Mouse (Mus musculus): ENCODE data around the gene Tubb2a. TPM values are rescaled to one million over a fixed set of nuclear protein-coding genes. Genes with fewer than 3 reads are reported as not detected.
"Not testable (repeated sequence)": the region's sequence is repeated elsewhere in the genome, so short reads cannot be mapped to it uniquely, and the experiment has no call there.

The Tubb2a gene
- polyA plus RNA-seq, 1 experiment from 2014 or later: 217 TPM

DNA sequence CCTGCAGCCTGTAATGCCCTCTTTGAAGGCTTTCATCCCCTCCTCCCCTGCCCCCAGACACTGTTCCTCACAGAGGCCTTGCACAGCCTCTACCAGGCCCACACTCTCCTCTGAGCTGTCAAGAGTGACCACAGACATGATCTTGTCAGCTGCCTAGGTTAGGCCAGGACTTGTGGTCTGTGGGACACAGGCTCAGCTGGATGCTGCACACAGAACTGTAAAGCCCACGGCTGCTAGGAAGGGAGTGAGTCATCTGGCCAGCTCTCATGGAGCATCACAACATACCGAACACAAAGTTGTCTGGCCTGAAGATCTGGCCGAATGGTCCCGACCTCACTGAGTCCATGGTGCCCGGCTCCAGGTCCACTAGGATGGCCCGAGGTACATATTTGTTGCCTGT is 1.9 kb downstream of the Tubb2a start:
- H3K27ac ChIP-seq (ENCODE audit: low read length); ATAC-seq (ENCODE audit: insufficient number of reproducible peaks, insufficient read depth, low FRiP score, low read depth); H3K4me2 ChIP-seq (replicated peaks; ENCODE audit: low read depth, low read length); H3K27me3 ChIP-seq (ENCODE audit: control insufficient read depth, insufficient read depth, low read length); H3K4me1 ChIP-seq (ENCODE audit: control insufficient read depth, insufficient read depth, low read length); H3K4me3 ChIP-seq (ENCODE audit: low read depth, low read length); H3K9me3 ChIP-seq (ENCODE audit: control insufficient read depth, low read depth, low read length); H3K36me3 ChIP-seq (ENCODE audit: control insufficient read depth, insufficient read depth, low read length); H3K9ac ChIP-seq (replicated peaks; ENCODE audit: low read depth, low read length): not testable (repeated sequence)
- 89% methylated on average over 6 of the region's 6 CpGs for WGBS

DNA sequence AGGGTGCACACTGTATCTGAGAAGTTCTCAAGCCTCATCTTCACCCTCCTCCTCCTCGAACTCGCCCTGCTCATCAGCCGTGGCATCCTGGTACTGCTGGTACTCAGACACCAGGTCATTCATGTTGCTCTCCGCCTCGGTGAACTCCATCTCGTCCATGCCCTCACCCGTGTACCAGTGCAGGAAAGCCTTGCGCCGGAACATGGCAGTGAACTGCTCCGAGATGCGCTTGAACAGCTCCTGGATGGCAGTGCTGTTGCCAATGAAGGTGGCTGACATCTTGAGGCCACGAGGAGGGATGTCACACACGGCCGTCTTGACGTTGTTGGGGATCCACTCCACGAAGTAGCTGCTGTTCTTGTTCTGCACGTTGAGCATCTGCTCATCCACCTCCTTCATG is 3.4 kb downstream of the Tubb2a start:
- H3K9me3 ChIP-seq (ENCODE audit: control insufficient read depth, low read depth, low read length); H3K9ac ChIP-seq (replicated peaks; ENCODE audit: low read depth, low read length); H3K27me3 ChIP-seq (ENCODE audit: control insufficient read depth, insufficient read depth, low read length); H3K36me3 ChIP-seq (ENCODE audit: control insufficient read depth, insufficient read depth, low read length); H3K4me3 ChIP-seq (ENCODE audit: low read depth, low read length); ATAC-seq (ENCODE audit: insufficient number of reproducible peaks, insufficient read depth, low FRiP score, low read depth); H3K4me1 ChIP-seq (ENCODE audit: control insufficient read depth, insufficient read depth, low read length); H3K4me2 ChIP-seq (replicated peaks; ENCODE audit: low read depth, low read length); H3K27ac ChIP-seq (ENCODE audit: low read length): not testable (repeated sequence)
- WGBS: 98% methylated on average over 9 of the region's 17 CpGs

DNA sequence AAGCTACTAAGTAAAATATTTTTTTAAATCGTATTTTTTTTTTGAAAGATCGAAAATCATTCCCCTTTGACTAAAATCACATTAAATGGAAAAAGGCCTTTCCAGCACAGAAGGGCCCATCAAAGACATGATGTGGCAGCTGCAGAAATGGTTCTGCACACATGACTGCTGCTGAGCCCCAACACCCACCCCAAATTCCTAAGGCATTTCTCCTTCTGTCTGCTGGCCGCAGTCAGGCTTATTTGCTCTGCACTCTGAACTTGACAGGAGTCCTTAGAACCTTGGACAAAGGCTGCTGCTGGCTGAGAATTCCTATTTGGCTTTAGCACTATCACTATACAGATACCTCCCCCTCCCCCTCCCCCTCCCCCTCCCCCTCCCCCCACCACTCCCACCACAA is 5.0 kb downstream of the Tubb2a start:
- 71% methylated on average over 3 of the region's 3 CpGs for WGBS
- H3K4me1 ChIP-seq (ENCODE audit: control insufficient read depth, insufficient read depth, low read length): 0 out of 2 replicates have a peak, but pooled peaks cover 5% of the 10 kb centered on the region
- no peak overlapping the region for H3K4me3 ChIP-seq (ENCODE audit: low read depth, low read length)
- H3K36me3 ChIP-seq (ENCODE audit: control insufficient read depth, insufficient read depth, low read length): peaks cover 3% of the 10 kb centered on the region; the same call in 1 of the 2 replicates
- ATAC-seq (ENCODE audit: insufficient number of reproducible peaks, insufficient read depth, low FRiP score, low read depth): no peak
- no peaks in the 10 kb centered on the region for H3K9me3 ChIP-seq (ENCODE audit: control insufficient read depth, low read depth, low read length)
- no peak overlapping the region for H3K9ac ChIP-seq (replicated peaks; ENCODE audit: low read depth, low read length)
- no peak overlapping the region for H3K4me2 ChIP-seq (replicated peaks; ENCODE audit: low read depth, low read length)
- H3K27ac ChIP-seq (ENCODE audit: low read length): no peak overlapping the region
- H3K27me3 ChIP-seq (ENCODE audit: control insufficient read depth, insufficient read depth, low read length): no peaks in the 10 kb centered on the region

DNA sequence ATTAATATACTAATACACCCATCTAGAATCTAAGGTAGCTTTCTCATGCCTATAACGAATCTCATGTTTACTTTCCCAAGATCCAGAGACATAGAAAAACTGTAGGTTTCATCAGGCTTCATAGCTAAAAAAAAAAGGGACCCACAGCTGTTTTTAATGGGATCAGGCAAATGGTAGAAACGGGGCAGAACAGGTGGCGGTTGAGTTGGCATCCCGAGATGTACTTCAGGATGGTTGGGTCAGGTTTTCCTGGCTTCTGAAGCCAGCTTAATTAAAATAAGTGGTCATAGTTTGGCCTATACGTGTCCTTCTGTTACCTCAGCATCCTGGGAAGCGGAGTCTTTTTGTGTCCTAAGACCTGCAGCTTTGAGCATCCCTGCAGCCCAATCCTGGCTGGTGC is 6.0 kb downstream of the Tubb2a start:
- no peak overlapping the region for H3K4me2 ChIP-seq (replicated peaks; ENCODE audit: low read depth, low read length)
- H3K4me1 ChIP-seq (ENCODE audit: control insufficient read depth, insufficient read depth, low read length): 0 out of 2 replicates have a peak, but pooled peaks cover 3% of the 10 kb centered on the region
- no peak overlapping the region for H3K4me3 ChIP-seq (ENCODE audit: low read depth, low read length)
- H3K9ac ChIP-seq (replicated peaks; ENCODE audit: low read depth, low read length): no peak overlapping the region
- no peak for ATAC-seq (ENCODE audit: insufficient number of reproducible peaks, insufficient read depth, low FRiP score, low read depth)
- H3K9me3 ChIP-seq (ENCODE audit: control insufficient read depth, low read depth, low read length): no peaks in the 10 kb centered on the region
- H3K27ac ChIP-seq (ENCODE audit: low read length): no peak overlapping the region
- WGBS: 85% methylated on average over 6 of the region's 6 CpGs
- H3K27me3 ChIP-seq (ENCODE audit: control insufficient read depth, insufficient read depth, low read length): no peaks in the 10 kb centered on the region
- peaks cover 3% of the 10 kb centered on the region; the same call in 1 of the 2 replicates for H3K36me3 ChIP-seq (ENCODE audit: control insufficient read depth, insufficient read depth, low read length)

DNA sequence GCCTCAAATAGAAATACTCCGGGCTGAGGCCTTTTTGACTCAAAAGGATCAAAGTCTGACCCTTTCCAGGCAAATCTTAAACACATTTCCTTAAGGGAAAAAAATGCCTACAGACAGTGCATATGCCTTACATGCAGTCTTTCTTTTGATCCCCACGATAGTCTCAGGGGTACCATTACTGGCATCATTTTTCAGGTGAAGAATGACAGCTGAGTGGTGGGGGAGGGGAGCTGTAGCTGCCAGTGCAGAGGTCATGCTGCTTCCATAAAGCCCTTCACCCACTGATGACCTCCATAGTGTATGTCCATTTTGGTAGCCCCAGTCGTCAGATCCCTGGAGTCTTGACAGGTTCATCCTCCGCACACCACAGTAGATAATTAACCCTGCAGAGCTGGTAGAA is 7.5 kb downstream of the Tubb2a start:
- no peaks in the 10 kb centered on the region; the same call in 1 of the 2 replicates for H3K36me3 ChIP-seq (ENCODE audit: control insufficient read depth, insufficient read depth, low read length)
- H3K4me2 ChIP-seq (replicated peaks; ENCODE audit: low read depth, low read length): no peak overlapping the region
- ATAC-seq (ENCODE audit: insufficient number of reproducible peaks, insufficient read depth, low FRiP score, low read depth): no peak
- no peak overlapping the region for H3K27ac ChIP-seq (ENCODE audit: low read length)
- H3K4me1 ChIP-seq (ENCODE audit: control insufficient read depth, insufficient read depth, low read length): no peaks in the 10 kb centered on the region
- no peak overlapping the region for H3K4me3 ChIP-seq (ENCODE audit: low read depth, low read length)
- H3K9me3 ChIP-seq (ENCODE audit: control insufficient read depth, low read depth, low read length): no peaks in the 10 kb centered on the region
- no peak overlapping the region for H3K9ac ChIP-seq (replicated peaks; ENCODE audit: low read depth, low read length)
- H3K27me3 ChIP-seq (ENCODE audit: control insufficient read depth, insufficient read depth, low read length): no peaks in the 10 kb centered on the region
- WGBS: 25% methylated on average over 4 of the region's 4 CpGs

DNA sequence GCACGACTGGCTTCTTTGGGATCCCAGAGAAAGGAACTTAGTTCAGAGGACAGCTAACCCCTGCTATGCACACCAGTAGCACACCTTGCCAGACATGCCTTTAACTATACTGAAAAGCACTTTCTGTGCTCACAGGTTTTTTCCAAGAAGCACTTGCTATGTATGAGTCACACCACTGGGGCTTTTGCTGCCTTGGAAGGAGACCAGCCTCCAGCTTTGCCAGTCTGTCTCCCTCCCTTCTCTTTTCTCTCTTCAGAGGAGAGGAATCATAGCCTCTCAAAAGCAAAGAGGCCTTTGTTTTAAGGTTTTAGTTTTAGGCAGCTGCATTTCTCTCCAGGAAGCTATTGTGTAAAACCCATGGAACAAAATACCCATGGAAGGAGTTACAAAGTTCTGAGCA is 11.5 kb downstream of the Tubb2a start:
- Histone ChIP-seq H3K36me3 (ENCODE audit: control insufficient read depth, insufficient read depth, low read length) (no peaks in the 10 kb centered on the region), H3K9me3 (ENCODE audit: control insufficient read depth, low read depth, low read length) (no peaks in the 10 kb centered on the region), H3K9ac (replicated peaks; ENCODE audit: low read depth, low read length) (no peak overlapping the region), H3K4me3 (ENCODE audit: low read depth, low read length) (no peak overlapping the region), H3K4me2 (replicated peaks; ENCODE audit: low read depth, low read length) (no peak overlapping the region), H3K4me1 (ENCODE audit: control insufficient read depth, insufficient read depth, low read length) (no peaks in the 10 kb centered on the region), H3K27me3 (ENCODE audit: control insufficient read depth, insufficient read depth, low read length) (no peaks in the 10 kb centered on the region), H3K27ac (ENCODE audit: low read length) (no peak overlapping the region)
- 74% methylated on average over 1 of the region's 1 CpGs for WGBS
- ATAC-seq (ENCODE audit: insufficient number of reproducible peaks, insufficient read depth, low FRiP score, low read depth): no peak

DNA sequence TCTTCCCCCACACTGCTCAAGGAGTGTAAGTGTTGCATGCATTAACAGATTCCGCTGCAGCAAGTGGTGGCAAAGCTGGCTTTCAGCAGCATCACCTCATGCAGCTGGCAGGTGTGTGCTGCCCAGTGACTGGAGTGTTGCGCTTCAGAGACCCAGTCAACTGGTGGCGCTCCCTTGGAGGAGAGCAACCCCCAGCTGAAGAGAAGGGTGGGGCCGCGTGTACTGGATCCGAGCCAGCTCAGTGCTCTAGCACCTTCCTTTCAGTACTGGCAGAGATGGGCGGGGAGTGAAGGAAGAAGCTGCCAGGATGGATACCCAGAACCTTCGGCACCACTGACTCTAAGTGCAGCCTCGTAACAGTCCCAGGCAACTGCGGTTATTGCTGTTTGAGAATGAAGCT is 15.3 kb downstream of the Tubb2a start:
- H3K9me3 ChIP-seq (ENCODE audit: control insufficient read depth, low read depth, low read length): no peaks in the 10 kb centered on the region
- no peaks in the 10 kb centered on the region for H3K27me3 ChIP-seq (ENCODE audit: control insufficient read depth, insufficient read depth, low read length)
- H3K36me3 ChIP-seq (ENCODE audit: control insufficient read depth, insufficient read depth, low read length): no peaks in the 10 kb centered on the region
- no peak overlapping the region for H3K9ac ChIP-seq (replicated peaks; ENCODE audit: low read depth, low read length)
- no peak overlapping the region for H3K27ac ChIP-seq (ENCODE audit: low read length)
- no peak overlapping the region for H3K4me2 ChIP-seq (replicated peaks; ENCODE audit: low read depth, low read length)
- no peak for ATAC-seq (ENCODE audit: insufficient number of reproducible peaks, insufficient read depth, low FRiP score, low read depth)
- H3K4me3 ChIP-seq (ENCODE audit: low read depth, low read length): no peak overlapping the region
- 88% methylated on average over 10 of the region's 10 CpGs for WGBS
- no peaks in the 10 kb centered on the region for H3K4me1 ChIP-seq (ENCODE audit: control insufficient read depth, insufficient read depth, low read length)

DNA sequence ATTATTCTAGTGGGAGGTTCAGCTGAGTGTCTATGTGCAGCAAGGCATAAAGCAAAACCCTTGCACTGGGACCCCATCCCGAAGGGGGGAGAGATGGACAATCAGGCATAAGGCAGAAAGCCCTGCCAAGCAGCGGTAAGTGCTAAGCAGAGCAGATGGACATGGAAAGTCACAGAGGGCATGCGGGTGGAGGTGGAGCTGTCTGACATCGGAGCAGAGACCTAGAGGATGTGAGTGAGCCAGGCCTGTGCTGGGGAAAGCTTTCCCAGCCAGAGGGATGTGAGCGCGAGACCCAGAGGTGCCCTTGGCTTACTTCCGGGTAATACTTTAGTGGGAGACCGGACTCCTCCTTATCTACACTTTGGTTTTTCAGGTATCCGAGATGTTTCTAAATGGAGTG is 17.7 kb downstream of the Tubb2a start:
- no peaks in the 10 kb centered on the region for H3K27me3 ChIP-seq (ENCODE audit: control insufficient read depth, insufficient read depth, low read length)
- H3K9me3 ChIP-seq (ENCODE audit: control insufficient read depth, low read depth, low read length): no peaks in the 10 kb centered on the region
- no peaks in the 10 kb centered on the region for H3K36me3 ChIP-seq (ENCODE audit: control insufficient read depth, insufficient read depth, low read length)
- H3K9ac ChIP-seq (replicated peaks; ENCODE audit: low read depth, low read length): no peak overlapping the region
- no peak for ATAC-seq (ENCODE audit: insufficient number of reproducible peaks, insufficient read depth, low FRiP score, low read depth)
- no peak overlapping the region for H3K4me2 ChIP-seq (replicated peaks; ENCODE audit: low read depth, low read length)
- WGBS: 88% methylated on average over 9 of the region's 9 CpGs
- H3K4me1 ChIP-seq (ENCODE audit: control insufficient read depth, insufficient read depth, low read length): no peaks in the 10 kb centered on the region
- no peak overlapping the region for H3K27ac ChIP-seq (ENCODE audit: low read length)
- no peak overlapping the region for H3K4me3 ChIP-seq (ENCODE audit: low read depth, low read length)

DNA sequence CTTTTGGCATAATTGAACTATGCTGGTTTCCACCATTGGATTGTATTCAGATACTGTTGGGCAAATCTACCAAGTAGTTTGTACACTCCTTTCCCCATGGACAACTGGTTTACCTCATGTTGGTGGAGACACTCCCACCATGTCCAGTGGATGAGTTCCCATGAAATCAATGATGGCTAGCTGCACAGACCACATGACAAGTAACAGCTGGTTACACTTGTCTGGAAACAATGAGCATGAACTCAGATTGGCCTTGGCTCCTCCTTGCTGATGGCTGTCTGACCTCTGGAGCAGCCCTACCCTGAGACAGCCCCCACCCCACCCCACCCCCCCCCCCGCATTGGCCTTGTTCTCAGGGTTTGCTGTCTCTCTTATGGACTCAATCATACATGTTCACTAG is 20.6 kb downstream of the Tubb2a start:
- WGBS: 95% methylated on average over 1 of the region's 1 CpGs

More for the DNA sequence above, 20.6 kb downstream of the Tubb2a start:
- no peak for ATAC-seq (ENCODE audit: insufficient number of reproducible peaks, insufficient read depth, low FRiP score, low read depth)
- Histone ChIP-seq H3K27me3 (ENCODE audit: control insufficient read depth, insufficient read depth, low read length) (no peaks in the 10 kb centered on the region), H3K9me3 (ENCODE audit: control insufficient read depth, low read depth, low read length) (no peaks in the 10 kb centered on the region), H3K4me2 (replicated peaks; ENCODE audit: low read depth, low read length) (no peak overlapping the region), H3K36me3 (ENCODE audit: control insufficient read depth, insufficient read depth, low read length) (no peaks in the 10 kb centered on the region), H3K4me1 (ENCODE audit: control insufficient read depth, insufficient read depth, low read length) (no peaks in the 10 kb centered on the region), H3K27ac (ENCODE audit: low read length) (no peak overlapping the region), H3K9ac (replicated peaks; ENCODE audit: low read depth, low read length) (no peak overlapping the region), H3K4me3 (ENCODE audit: low read depth, low read length) (no peak overlapping the region)
